Mouse (Mus musculus): ENCODE data around the gene Ctc1. TPM values are rescaled to one million over a fixed set of nuclear protein-coding genes. Genes with fewer than 3 reads are reported as not detected.

Gene Ctc1
- polyA plus RNA-seq, 1 experiment, result 29.1 TPM

DNA sequence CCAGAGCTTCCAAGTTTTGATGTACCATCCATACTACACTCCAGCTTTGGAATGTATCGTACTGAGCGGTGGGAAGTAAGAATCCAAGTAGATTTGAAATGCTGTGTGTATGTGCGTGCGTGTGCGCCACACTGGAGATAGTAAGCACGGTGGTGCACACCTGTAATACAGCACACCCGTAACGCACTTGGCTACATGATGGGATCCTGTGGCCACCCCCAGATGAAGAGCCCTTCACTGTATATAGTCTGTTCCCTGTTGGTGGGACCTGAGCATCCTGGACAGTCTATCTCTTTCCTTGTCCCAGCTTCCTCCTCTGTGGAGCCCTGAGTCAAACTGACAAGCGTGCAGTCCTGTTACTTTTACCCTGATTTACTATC lies 30.7 kb downstream of the Ctc1 start:
- H3ac ChIP-seq (ENCODE audit: control insufficient read depth, insufficient read length), result no peak overlapping the region
- peak overlapping the region; percentile 90 for H3K4me3 ChIP-seq
- peak overlapping the region; percentile 81 for H3K4me2 ChIP-seq (ENCODE audit: low read depth)
- TF ChIP-seq MYOD1 (IDR thresholded peaks at IDR 0.05; ENCODE audit: control insufficient read depth in 1 of 3, insufficient read length in 2 of 3, low read depth in 2 of 3) (no peak), E2F4 (IDR thresholded peaks at IDR 0.05; ENCODE audit: insufficient read depth) (no peak), CEBPB (IDR thresholded peaks at IDR 0.05; ENCODE audit: insufficient read depth, poor library complexity, severe bottlenecking) (no peak), POLR2AphosphoS2 (IDR thresholded peaks at IDR 0.05; ENCODE audit: insufficient read length, low read depth) (peak; percentile 32), USF1 (IDR thresholded peaks at IDR 0.05; ENCODE audit: low read depth) (no peak), POLR2A (IDR thresholded peaks at IDR 0.05; ENCODE audit: insufficient read length, low read depth) (no peak), REST (IDR thresholded peaks at IDR 0.05; ENCODE audit: insufficient read depth, insufficient read length) (no peak), MYOG (IDR thresholded peaks at IDR 0.05; ENCODE audit: control insufficient read depth in 1 of 3, insufficient read depth in 1 of 3, insufficient read length in 2 of 3, low read depth in 2 of 3) (no peak)
- no peaks in the 10 kb centered on the region for H3K36me3 ChIP-seq (ENCODE audit: control insufficient read depth, insufficient read depth)
- no peaks in the 10 kb centered on the region for H3K27me3 ChIP-seq (ENCODE audit: control insufficient read depth, insufficient read depth, insufficient read length)
- H3K79me2 ChIP-seq (ENCODE audit: control insufficient read depth, insufficient read depth), result peaks cover 50% of the 10 kb centered on the region

DNA sequence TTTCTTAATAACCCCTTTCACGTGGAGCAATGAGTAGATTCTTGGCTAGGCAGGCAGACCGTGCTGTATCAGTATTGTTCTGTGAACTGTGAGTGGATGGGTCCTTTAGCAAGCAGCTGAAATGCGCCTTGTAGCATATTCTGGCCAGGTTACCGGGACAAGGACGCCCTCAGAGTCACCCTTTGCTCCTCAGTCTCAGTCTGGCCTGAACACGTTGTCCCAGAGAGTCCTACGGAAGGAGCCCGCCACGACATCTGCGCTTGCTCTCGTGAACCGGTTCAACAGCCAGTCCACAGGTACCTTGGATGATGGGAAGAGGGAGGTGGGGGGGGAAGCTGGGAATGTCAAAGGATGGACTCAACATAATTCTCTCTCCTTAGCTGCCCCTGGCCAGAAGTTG lies 31.9 kb downstream of the Ctc1 start:
- peaks cover 50% of the 10 kb centered on the region for H3K79me2 ChIP-seq (ENCODE audit: control insufficient read depth, insufficient read depth)
- H3K36me3 ChIP-seq (ENCODE audit: control insufficient read depth, insufficient read depth), result no peaks in the 10 kb centered on the region
- H3K4me3 ChIP-seq, result no peak overlapping the region
- H3ac ChIP-seq (ENCODE audit: control insufficient read depth, insufficient read length), result no peak overlapping the region
- H3K27me3 ChIP-seq (ENCODE audit: control insufficient read depth, insufficient read depth, insufficient read length), result no peaks in the 10 kb centered on the region
- H3K4me2 ChIP-seq (ENCODE audit: low read depth), result no peak overlapping the region
- no peak for TF ChIP-seq MAX (IDR thresholded peaks at IDR 0.05; ENCODE audit: low read depth)
- no peak for TF ChIP-seq MYOG (IDR thresholded peaks at IDR 0.05; ENCODE audit: control insufficient read depth in 1 of 3, insufficient read depth in 1 of 3, insufficient read length in 2 of 3, low read depth in 2 of 3)
- no peak for TF ChIP-seq TCF12 (IDR thresholded peaks at IDR 0.05; ENCODE audit: insufficient read depth, poor library complexity, severe bottlenecking)
- TF ChIP-seq SRF (IDR thresholded peaks at IDR 0.05; ENCODE audit: control insufficient read depth, insufficient read length, low read depth), result no peak
- no peak for TF ChIP-seq MYOD1 (IDR thresholded peaks at IDR 0.05; ENCODE audit: control insufficient read depth in 1 of 3, insufficient read length in 2 of 3, low read depth in 2 of 3)
- no peak for TF ChIP-seq REST (IDR thresholded peaks at IDR 0.05; ENCODE audit: insufficient read depth, insufficient read length)
- no peak for TF ChIP-seq TCF3 (IDR thresholded peaks at IDR 0.05; ENCODE audit: insufficient read length, low read depth)
- TF ChIP-seq POLR2AphosphoS2 (IDR thresholded peaks at IDR 0.05; ENCODE audit: insufficient read length, low read depth), result no peak
- no peak for TF ChIP-seq POLR2A (IDR thresholded peaks at IDR 0.05; ENCODE audit: insufficient read length, low read depth)
- no peak for TF ChIP-seq E2F4 (IDR thresholded peaks at IDR 0.05; ENCODE audit: insufficient read depth)
- TF ChIP-seq CEBPB (IDR thresholded peaks at IDR 0.05; ENCODE audit: insufficient read depth, poor library complexity, severe bottlenecking), result no peak
- TF ChIP-seq USF1 (IDR thresholded peaks at IDR 0.05; ENCODE audit: low read depth), result no peak

DNA sequence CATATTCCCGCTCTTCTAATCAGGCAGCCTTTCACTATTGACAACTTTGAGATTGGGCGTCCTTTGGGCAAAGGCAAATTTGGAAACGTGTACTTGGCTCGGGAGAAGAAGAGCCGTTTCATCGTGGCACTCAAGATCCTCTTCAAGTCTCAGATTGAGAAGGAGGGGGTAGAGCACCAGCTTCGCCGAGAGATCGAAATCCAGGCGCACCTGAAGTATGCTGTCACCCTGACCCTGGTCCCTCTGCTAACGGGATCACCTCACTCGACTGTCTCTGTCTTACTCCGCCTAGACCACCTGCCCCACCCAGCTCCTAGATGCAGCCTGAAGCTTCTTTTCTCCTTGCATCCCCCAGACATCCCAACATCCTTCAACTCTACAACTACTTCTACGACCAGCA lies 32.4 kb downstream of the Ctc1 start:
- H3K4me3 ChIP-seq, result no peak overlapping the region
- TF ChIP-seq TCF3 (IDR thresholded peaks at IDR 0.05; ENCODE audit: insufficient read length, low read depth) (no peak), REST (IDR thresholded peaks at IDR 0.05; ENCODE audit: insufficient read depth, insufficient read length) (no peak), CEBPB (IDR thresholded peaks at IDR 0.05; ENCODE audit: insufficient read depth, poor library complexity, severe bottlenecking) (no peak)

DNA sequence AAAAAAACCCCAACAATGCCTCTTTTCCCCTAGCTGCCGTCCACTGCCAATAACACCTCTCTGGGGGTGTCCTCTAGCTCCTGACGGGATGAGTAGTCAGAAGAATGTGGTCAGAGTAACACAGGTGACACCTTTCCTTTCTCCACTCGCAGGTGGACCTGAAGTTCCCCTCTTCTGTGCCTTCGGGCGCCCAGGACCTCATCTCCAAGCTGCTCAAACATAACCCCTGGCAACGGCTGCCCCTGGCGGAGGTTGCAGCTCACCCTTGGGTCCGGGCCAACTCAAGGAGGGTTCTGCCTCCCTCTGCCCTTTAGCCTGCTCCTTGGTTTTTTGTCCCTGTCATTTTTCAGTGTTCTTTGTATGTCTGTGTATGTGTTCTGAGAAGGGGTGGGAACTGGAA lies 35.0 kb downstream of the Ctc1 start:
- Histone ChIP-seq H3K36me3 (ENCODE audit: control insufficient read depth, insufficient read depth) (no peaks in the 10 kb centered on the region), H3ac (ENCODE audit: control insufficient read depth, insufficient read length) (no peak overlapping the region), H3K79me2 (ENCODE audit: control insufficient read depth, insufficient read depth) (peaks cover 50% of the 10 kb centered on the region), H3K4me2 (ENCODE audit: low read depth) (no peak overlapping the region), H3K4me3 (no peak overlapping the region), H3K27me3 (ENCODE audit: control insufficient read depth, insufficient read depth, insufficient read length) (no peaks in the 10 kb centered on the region)
- TF ChIP-seq CEBPB (IDR thresholded peaks at IDR 0.05; ENCODE audit: insufficient read depth, poor library complexity, severe bottlenecking) (no peak), POLR2A (IDR thresholded peaks at IDR 0.05; ENCODE audit: insufficient read length, low read depth) (no peak), E2F4 (IDR thresholded peaks at IDR 0.05; ENCODE audit: insufficient read depth) (no peak), USF1 (IDR thresholded peaks at IDR 0.05; ENCODE audit: low read depth) (no peak), MAX (IDR thresholded peaks at IDR 0.05; ENCODE audit: low read depth) (no peak), REST (IDR thresholded peaks at IDR 0.05; ENCODE audit: insufficient read depth, insufficient read length) (no peak), SRF (IDR thresholded peaks at IDR 0.05; ENCODE audit: control insufficient read depth, insufficient read length, low read depth) (no peak), MYOG (IDR thresholded peaks at IDR 0.05; ENCODE audit: control insufficient read depth in 1 of 3, insufficient read depth in 1 of 3, insufficient read length in 2 of 3, low read depth in 2 of 3) (no peak), POLR2AphosphoS2 (IDR thresholded peaks at IDR 0.05; ENCODE audit: insufficient read length, low read depth) (no peak), TCF3 (IDR thresholded peaks at IDR 0.05; ENCODE audit: insufficient read length, low read depth) (no peak), TCF12 (IDR thresholded peaks at IDR 0.05; ENCODE audit: insufficient read depth, poor library complexity, severe bottlenecking) (no peak), MYOD1 (IDR thresholded peaks at IDR 0.05; ENCODE audit: control insufficient read depth in 1 of 3, insufficient read length in 2 of 3, low read depth in 2 of 3) (no peak)

More for the DNA sequence above, 32.4 kb downstream of the Ctc1 start:
- Histone ChIP-seq H3ac (ENCODE audit: control insufficient read depth, insufficient read length) (no peak overlapping the region), H3K36me3 (ENCODE audit: control insufficient read depth, insufficient read depth) (no peaks in the 10 kb centered on the region), H3K27me3 (ENCODE audit: control insufficient read depth, insufficient read depth, insufficient read length) (no peaks in the 10 kb centered on the region), H3K79me2 (ENCODE audit: control insufficient read depth, insufficient read depth) (peaks cover 50% of the 10 kb centered on the region), H3K4me2 (ENCODE audit: low read depth) (no peak overlapping the region)

DNA sequence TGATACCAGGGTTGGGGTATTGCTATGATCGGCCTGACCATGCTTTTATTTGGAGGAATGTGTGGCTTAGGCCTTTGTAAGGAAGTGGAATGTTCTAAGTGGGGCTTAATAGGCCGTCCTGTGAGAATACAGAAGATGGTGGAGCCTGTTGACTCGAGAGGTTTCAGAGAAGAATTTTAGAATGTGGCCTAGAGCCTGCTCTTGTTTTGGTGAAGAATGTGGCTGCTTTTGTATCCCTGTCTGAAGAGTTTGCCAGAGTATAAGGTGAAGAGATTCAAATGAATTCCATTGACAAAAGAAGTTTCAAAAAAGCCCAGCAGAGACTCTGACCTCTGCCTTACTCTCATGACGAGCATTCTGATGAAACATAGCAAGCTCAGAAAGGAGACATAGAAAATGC lies 36.1 kb downstream of the Ctc1 start:
- no peak overlapping the region for H3K4me3 ChIP-seq
- no peaks in the 10 kb centered on the region for H3K27me3 ChIP-seq (ENCODE audit: control insufficient read depth, insufficient read depth, insufficient read length)
- peaks cover 39% of the 10 kb centered on the region for H3K79me2 ChIP-seq (ENCODE audit: control insufficient read depth, insufficient read depth)
- no peaks in the 10 kb centered on the region for H3K36me3 ChIP-seq (ENCODE audit: control insufficient read depth, insufficient read depth)
- H3K4me2 ChIP-seq (ENCODE audit: low read depth), result no peak overlapping the region
- no peak overlapping the region for H3ac ChIP-seq (ENCODE audit: control insufficient read depth, insufficient read length)
- no peak for TF ChIP-seq TCF12 (IDR thresholded peaks at IDR 0.05; ENCODE audit: insufficient read depth, poor library complexity, severe bottlenecking)
- TF ChIP-seq POLR2A (IDR thresholded peaks at IDR 0.05; ENCODE audit: insufficient read length, low read depth), result no peak
- no peak for TF ChIP-seq SRF (IDR thresholded peaks at IDR 0.05; ENCODE audit: control insufficient read depth, insufficient read length, low read depth)

All from myocyte (in vitro differentiated cells).